Mouse (Mus musculus): ENCODE results near the gene Gba2. TPM values are rescaled to one million over a fixed set of nuclear protein-coding genes. Genes with fewer than 3 reads are reported as not detected.

Gene Gba2
- 41.8 to 54.9 TPM (median 45.2 TPM) in 4 replicates for total RNA-seq (2023)

GRCm38 (mm10) chr4:43578376-43579204, at the start of gene Gba2, which contains the start of gene Rgp1:
TSS of gene Gba2 (minus strand) at chr4:43578873.
TSS of gene Rgp1 (plus strand) at chr4:43578715.

GRCm38 (mm10) chr4:43584444-43585416, 6.1 kb upstream of the Gba2 start, which contains the start of gene Msmp:
TSS of gene Msmp (minus strand) at chr4:43584494.

GRCm38 (mm10) chr4:43561997-43562768, 16.5 kb downstream of the Gba2 start, which contains the start of the genes Creb3 and Tln1:
TSS of gene Creb3 (plus strand) at chr4:43562332.
TSS of gene Tln1 (minus strand) at chr4:43562691.

Other genes starting within 250 kb of the Gba2 start
- gene Rusc2, start 196.9 kb downstream of the Gba2 start, total RNA-seq (2023), result 0.17 TPM in 1 of 4 replicates, not detected in the others
- gene Fam166b, start 149.7 kb downstream of the Gba2 start, total RNA-seq (2023), result not detected in 4 replicates
- gene Tesk1, start 136.9 kb downstream of the Gba2 start, total RNA-seq (2023), result 55.0 to 57.8 TPM (median 57.0 TPM) in 4 replicates
- 440 to 532 TPM (median 462 TPM) in 4 replicates for gene Cd72, start 124.2 kb downstream of the Gba2 start, total RNA-seq (2023)
- 12.9 to 13.7 TPM (median 13.3 TPM) in 4 replicates for gene Sit1, start 95.1 kb downstream of the Gba2 start, total RNA-seq (2023)
- gene Ccdc107, start 86.0 kb downstream of the Gba2 start, total RNA-seq (2023), result 27.3 to 29.7 TPM (median 29.2 TPM) in 4 replicates
- gene Arhgef39, start 79.2 kb downstream of the Gba2 start, total RNA-seq (2023), result 1.1 to 2.6 TPM (median 2.4 TPM) in 4 replicates
- gene Car9, start 71.9 kb downstream of the Gba2 start, total RNA-seq (2023), result 0.49 to 1.2 TPM in 2 of 4 replicates, not detected in the others
- 0.46 to 1.6 TPM (median 0.74 TPM) in 4 replicates for gene Tpm2, start 55.1 kb downstream of the Gba2 start, total RNA-seq (2023)
- 71.8 to 80.6 TPM (median 76.8 TPM) in 4 replicates for gene Creb3, start 16.5 kb downstream of the Gba2 start, total RNA-seq (2023)
- gene Tln1, start 16.2 kb downstream of the Gba2 start, total RNA-seq (2023), result 269 to 292 TPM (median 275 TPM) in 4 replicates
- gene Rgp1, start 158 bp downstream of the Gba2 start, total RNA-seq (2023), result 39.9 to 55.5 TPM (median 43.6 TPM) in 4 replicates
- gene Msmp, start 5.6 kb upstream of the Gba2 start, total RNA-seq (2023), result not detected in 4 replicates
- 0.16 to 0.40 TPM (median 0.39 TPM) in 3 of 4 replicates, not detected in the other for gene Npr2, start 53.1 kb upstream of the Gba2 start, total RNA-seq (2023)
- gene Spag8, start 74.7 kb upstream of the Gba2 start, total RNA-seq (2023), result 1.4 TPM in 1 of 4 replicates, not detected in the others
- 16.0 to 24.2 TPM (median 20.8 TPM) in 4 replicates for gene Hint2, start 77.6 kb upstream of the Gba2 start, total RNA-seq (2023)
- 2.4 to 6.0 TPM (median 4.9 TPM) in 4 replicates for gene Tmem8b, start 90.1 kb upstream of the Gba2 start, total RNA-seq (2023)
- not detected in 4 replicates for gene Fam221b, start 90.3 kb upstream of the Gba2 start, total RNA-seq (2023)
- not detected in 4 replicates for gene Olfr70, start 121.9 kb upstream of the Gba2 start, total RNA-seq (2023)
- not detected in 4 replicates for gene Olfr71, start 131.4 kb upstream of the Gba2 start, total RNA-seq (2023)
- not detected in 4 replicates for gene Hrct1, start 148.3 kb upstream of the Gba2 start, total RNA-seq (2023)
- gene Spaar, start 151.2 kb upstream of the Gba2 start, total RNA-seq (2023), result not detected in 4 replicates
- not detected in 4 replicates for gene Olfr159, start 192.1 kb upstream of the Gba2 start, total RNA-seq (2023)
- not detected in 4 replicates for gene Olfr156, start 245.0 kb upstream of the Gba2 start, total RNA-seq (2023)

Data from B cell, adult 62 days (primary cell).